Mouse (Mus musculus): ENCODE data around the gene Myl12a.

The Myl12a gene

DNA sequence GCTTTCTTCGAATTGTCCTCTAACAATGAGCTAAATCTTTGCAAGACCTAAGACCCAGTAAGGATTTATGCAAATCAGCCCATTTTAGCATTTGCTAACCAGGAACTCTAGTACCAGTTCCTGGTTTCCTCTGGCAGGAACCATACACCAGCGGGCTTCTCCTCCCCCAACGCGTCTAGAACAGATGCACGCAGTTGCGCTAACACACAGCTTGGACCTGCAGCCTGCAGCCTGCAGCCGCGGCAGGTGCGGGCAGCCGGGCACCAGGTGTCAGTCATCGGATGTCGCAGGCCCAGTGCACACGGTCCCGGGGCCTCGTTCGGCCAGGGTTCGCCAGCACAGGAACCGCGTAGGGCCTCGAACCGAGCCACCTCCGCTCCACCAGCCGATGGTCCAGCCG lies 12.7 kb downstream of the Myl12a start:
- DNase-seq (ENCODE audit: low spot score in 2 of 2), result peak; percentile 79 to 82

- DNase-seq (ENCODE audit: low spot score in 2 of 2), result no peak
Observed at GRCm38 (mm10) chr17:70989430-70989829, 13.2 kb downstream of the Myl12a start.

DNA sequence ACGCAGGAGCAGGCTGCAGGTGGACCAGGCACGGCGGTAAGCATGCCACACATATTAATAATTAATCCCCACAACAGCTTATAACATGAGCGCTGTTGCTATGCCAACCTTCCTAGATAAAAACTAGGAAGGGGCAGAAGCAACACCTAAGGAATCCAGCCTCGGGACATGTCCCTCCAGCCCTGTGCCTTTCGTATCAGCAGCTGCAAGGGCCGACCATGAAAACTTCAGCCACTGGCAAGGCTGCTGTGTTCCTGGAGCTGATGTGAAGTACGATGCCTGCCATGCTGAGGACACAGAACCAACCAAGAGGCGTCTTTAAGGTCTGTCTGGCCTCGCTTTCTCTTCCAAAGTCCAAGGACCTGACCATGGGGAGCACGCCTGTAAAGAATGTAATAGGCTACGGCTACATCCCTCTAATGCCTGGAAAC lies 14.3 kb downstream of the Myl12a start:
- no peak for DNase-seq (ENCODE audit: low spot score in 2 of 2)

DNA sequence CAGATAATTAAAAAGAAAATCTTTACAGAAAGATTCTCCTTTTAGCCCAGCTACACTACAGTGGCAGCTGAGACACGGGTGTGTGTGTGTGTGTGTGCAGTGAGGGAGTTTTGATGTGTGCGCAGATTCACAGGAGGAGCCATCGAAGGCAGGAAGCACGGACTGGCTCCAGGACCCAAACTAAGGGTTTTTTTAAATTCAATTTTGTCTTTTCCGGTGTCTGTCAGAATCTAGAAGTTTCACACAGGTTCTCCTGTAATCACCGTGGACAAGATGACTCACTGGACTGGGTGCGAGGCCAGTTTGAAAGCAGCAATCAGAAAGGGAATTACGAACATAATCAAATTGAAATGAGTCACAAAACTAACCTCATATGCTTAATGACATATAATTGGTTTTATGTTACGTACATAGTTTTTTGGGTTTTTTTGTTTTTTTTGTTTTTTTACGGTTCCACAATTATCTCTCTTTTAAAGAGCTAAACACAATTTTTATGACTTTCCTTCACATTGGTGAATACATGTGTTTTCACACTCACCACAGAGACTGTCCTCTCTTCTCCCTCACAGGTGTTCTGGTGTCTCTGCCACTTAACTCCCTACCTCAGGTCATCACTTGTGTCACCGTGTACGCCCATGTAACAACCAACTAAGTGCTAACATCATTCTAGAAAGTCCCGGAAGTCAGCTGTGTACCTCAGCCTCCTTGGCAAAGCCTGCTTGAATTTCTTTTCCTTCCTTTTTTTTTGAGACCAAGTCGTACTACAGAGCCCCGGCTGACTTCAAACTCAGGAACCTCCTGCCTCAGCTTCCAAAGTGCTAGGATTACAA lies 15.6 kb downstream of the Myl12a start:
- DNase-seq (ENCODE audit: low spot score in 2 of 2), result no peak

DNA sequence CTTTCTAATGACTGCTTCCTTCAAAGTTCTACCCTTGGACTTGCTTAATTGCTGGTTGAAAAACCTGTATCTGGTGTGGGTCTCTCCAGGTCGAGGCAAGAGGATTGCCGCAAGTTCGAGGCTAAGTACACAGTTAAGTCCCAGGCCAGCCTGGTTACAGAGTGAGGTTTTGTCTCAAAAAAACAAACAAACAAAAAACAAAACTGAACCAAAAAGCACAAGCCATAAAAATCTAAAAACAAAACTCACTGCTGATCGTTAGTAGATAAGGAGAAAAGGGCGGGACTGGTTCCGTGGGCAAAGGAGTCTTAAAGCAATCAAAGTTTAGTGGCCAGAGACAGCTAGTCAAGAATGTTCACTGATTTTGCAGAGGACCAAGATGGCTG lies 16.3 kb downstream of the Myl12a start:
- DNase-seq (ENCODE audit: low spot score in 2 of 2), result no peak

DNA sequence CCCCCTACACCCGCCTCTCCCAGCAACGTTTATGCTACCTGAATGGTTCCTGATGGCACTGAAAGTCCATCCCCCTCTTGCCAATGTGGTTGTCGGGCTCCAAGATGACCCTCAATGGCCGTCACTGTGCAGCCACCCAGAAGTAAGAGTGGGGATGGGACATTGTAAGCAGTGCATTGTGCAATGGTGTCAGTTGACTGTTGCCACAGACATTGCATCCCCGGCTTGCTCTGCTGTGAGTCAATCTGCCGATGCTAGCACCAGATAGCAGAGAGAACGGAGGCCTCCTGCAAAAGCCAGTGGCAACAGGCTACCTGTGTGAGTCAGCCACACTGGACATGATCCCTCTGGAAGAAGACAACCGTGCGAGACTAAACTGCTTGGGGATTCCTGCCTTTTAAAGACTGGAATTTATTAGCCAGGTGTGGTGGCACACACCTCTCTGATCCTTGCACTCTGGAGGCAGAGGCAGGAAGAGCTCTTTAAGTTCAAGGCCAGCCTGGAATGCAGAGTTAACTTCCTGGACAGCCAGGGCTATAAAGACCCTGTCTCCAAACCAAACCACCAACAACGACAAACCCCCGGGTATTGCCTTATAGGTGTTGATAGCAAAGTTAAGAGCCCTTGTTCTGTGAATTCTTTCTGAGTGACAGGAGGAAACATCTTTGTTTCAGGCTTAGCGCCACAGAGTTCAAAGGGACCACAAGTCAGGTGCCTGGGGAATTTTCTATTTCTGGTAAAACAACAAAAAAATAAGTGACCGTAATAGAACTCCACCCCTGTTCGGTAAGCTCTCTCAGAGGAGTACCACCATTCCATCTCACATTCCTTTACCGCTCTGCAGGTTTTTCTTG lies 16.9 kb downstream of the Myl12a start:
- DNase-seq (ENCODE audit: low spot score in 2 of 2), result no peak

DNA sequence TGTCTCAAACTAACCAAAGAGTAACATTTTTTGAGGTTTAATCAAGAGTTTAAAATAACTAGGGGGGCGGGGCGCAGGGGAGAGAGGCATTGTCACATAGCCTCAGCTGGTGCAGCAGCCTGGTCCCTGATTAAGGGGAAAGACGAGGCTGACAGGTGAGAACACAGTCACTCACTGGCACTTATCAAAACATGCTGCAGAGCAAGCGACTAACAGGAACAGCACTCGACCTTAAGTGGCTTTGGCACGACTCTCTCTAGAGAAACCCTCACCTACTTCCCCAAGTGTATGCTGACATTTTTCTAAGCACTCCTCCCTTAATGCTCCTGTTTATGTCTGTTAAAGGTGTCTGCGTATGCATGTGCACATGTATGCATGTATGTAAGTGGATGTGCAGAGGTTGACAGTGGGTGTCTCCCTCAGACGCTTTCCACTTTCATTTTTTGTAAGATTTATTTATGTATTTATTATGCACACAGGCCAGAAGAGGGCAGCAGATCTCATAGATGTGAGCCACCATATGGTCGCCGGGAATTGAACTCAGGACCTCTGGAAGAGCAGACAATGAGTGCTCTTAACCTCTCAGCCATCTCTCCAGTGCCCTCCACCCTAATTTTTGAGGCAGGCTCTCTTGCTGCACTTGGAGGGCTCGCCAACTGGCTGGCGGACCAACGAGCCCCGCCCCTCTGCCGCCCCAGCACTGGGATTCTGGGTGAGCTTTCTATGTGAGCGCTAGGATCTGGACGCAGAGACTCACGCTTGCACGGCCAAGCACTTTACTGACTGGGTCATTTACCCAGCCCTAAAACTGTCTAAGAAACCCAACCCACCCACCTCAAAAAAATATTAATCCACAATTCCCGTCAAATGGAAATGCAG lies 23.1 kb downstream of the Myl12a start:
- no peak for DNase-seq (ENCODE audit: low spot score in 2 of 2)

DNA sequence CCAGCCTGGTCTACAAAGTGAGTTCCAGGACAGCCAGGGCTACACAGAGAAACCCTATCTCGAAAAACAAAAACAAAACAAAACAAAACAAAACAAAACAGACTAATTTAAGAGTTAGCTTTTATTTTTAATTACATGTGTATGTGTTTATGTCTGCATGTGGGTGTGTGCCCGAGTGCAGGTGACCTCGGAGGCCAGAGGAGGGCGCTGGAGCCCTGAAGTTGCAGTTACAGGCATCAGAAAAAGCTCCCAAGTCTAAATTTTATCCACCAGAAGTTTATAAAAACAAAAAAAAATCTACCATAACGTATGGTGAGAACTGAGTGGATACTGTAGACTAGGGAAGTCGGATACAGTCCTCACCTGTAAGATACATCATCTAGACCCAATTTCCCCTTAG lies 24.9 kb downstream of the Myl12a start:
- DNase-seq (ENCODE audit: low spot score in 2 of 2), result no peak

DNA sequence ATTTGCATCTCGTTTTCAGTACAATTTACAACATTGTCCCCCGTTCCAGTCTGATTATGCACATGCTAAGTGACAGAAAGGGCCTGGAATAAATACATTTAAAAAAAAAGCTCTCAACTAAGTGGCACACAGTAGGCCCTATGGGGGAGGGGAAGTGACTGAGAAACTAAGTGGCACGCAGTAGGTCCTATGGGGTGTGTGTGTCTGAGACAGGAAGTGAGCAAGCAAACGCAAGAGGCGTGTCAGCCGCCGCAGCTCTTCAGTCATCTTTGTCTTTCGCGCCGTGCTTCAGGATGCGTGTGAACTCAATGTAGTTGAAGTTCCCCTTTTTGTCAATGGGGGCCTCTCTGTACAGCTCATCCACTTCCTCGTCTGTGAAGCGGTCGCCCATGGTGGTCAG lies 28.6 kb downstream of the Myl12a start:
- peak; percentile 66 to 68 for DNase-seq (ENCODE audit: low spot score in 2 of 2)

DNA sequence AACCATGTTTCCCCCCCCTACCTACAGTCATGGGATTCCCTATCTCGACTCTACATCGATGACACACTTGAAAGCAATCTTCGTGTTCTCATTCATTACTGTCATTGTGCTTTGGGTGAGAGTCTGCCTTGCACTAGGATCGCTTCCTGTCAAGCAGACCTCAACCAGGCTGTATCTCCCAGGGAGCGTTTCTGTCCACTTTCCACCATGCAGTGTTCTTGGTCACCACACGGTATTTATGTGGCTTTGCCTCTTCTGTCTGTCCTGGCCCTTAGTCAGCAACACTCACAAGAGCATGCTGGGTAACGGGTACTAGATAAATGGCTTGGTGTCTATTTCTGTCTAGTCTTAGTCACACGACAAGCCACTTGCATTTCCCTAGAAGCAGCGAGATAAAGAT lies 29.3 kb downstream of the Myl12a start:
- no peak for DNase-seq (ENCODE audit: low spot score in 2 of 2)

DNA sequence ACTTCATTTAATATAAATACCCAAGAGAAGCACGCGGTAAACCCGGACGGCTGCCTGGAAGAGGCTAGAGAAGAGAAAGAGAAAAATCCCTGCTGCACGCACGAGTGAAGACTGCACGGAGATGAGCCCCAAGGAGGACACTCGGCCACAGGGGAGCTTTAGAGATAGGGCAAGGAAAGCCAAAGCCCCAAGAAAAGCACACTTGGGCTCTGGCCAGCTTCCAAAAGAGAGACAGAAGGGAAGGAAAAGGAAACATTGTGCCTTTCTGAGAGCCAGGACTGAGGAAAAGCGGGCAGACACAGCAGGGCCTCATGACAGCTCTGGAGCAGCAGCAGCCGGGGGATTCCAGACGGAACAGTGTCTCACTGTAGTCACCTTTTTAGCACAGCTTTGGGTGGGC lies 31.5 kb downstream of the Myl12a start:
- no peak for DNase-seq (ENCODE audit: low spot score in 2 of 2)

GRCm38 (mm10) chr17:70968606-70969191 lies 34.0 kb downstream of the Myl12a start:
- no peak for DNase-seq (ENCODE audit: low spot score in 2 of 2)

GRCm38 (mm10) chr17:70967646-70968045 lies 35.0 kb downstream of the Myl12a start:
- no peak for DNase-seq (ENCODE audit: low spot score in 2 of 2)

- no peak for DNase-seq (ENCODE audit: low spot score in 2 of 2)
Observed at GRCm38 (mm10) chr17:70967191-70967590, 35.5 kb downstream of the Myl12a start.

- DNase-seq (ENCODE audit: low spot score in 2 of 2), result no peak
Observed at GRCm38 (mm10) chr17:70966126-70966525, 36.6 kb downstream of the Myl12a start.

GRCm38 (mm10) chr17:70965281-70965680 lies 37.4 kb downstream of the Myl12a start:
- no peak for DNase-seq (ENCODE audit: low spot score in 2 of 2)

DNA sequence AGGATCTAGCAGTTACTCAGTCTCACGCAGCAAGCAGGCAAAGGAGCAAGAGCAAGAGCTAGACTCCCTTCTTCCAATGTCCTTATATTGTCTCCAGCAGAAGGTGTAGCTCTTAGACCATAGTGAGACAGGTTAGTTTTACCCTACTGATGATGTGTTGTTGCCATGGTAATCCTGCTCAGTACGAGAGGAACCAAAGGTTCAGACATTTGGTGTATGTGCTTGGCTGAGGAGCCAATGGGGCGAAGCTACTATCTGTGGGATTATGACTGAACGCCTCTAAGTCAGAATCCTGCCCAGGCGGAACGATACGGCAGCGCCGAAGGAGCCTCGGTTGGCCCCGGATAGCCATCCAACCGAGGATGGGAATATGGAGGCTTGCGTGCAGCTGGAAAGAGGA lies 39.1 kb downstream of the Myl12a start:
- DNase-seq (ENCODE audit: low spot score in 2 of 2), result peak; percentile 81 to 91

DNA sequence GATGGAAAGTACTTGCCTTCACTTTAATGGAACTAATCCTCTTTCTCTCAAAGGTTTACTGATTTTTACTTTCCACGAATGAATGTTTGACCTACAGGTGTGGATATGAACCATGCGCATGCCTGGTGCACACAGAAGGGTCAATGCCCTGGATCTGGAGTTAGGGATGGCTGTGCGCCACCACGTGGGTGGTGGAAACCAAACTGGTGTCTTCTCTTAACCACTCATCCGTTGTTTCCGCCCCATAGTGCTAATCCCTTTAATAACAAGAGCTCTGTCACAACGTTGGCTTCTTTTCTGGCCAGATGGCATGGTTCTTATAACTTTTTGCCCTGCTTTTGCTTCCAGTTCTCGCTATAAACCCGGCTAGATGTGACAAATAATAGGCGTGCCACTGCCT lies 51.4 kb downstream of the Myl12a start:
- DNase-seq (ENCODE audit: low spot score in 2 of 2), result no peak

GRCm38 (mm10) chr17:70949171-70949570 lies 53.5 kb downstream of the Myl12a start:
- no peak for DNase-seq (ENCODE audit: low spot score in 2 of 2)

DNA sequence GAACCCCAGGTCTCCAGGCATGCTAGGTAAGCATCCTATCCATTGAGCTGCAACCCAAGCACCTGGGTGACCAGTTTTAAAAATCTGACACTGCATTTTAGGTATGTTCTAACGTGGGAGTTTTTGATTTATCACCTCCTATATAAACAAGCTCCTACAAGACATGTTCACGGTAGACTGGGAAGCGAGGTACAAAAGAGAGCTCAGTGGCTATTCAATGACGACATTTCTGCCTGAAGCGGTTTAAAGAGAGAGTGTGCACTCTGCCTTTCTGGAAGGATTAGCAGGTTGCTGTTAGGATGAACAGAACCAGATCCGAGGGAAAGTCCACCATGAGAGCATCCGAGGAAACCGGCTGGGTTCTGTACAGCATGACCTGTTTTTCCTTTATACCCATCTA lies 54.0 kb downstream of the Myl12a start:
- DNase-seq (ENCODE audit: low spot score in 2 of 2), result no peak

DNA sequence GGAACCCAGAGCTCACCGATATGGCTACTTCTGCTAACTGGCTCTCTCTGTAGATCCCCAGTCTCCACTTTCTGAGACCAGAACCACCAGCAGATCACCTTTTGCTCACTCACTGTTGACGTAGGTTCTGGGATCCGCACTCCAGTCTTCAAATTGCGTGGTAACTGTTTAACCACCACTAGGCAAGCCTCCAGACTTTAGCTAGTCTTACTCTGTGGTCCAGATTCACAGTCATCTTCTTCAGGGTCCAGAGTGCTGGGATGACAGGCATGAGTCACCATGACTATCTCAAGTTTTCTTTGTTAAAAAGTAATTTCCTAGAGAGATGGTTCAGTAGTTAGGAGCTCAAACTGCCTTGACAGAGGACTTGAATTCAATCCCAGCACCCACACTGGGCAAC lies 58.9 kb downstream of the Myl12a start:
- no peak for DNase-seq (ENCODE audit: low spot score in 2 of 2)

All from spleen, postnatal 36 days (tissue).